Mouse (Mus musculus) heart, adult 8-10 months (tissue): ENCODE data around the gene Ccdc152. TPM values are rescaled to one million over a fixed set of nuclear protein-coding genes. Genes with fewer than 3 reads are reported as not detected.

Experiments used
- total RNA-seq, 4 experiments: library from RNA; stranded (reverse); gene quantifications; 2 replicates each; pipeline ENCODE4 v1.2.4; 2022

Ccdc152 gene
- total RNA-seq, 4 experiments from 2014 or later: 0.20 to 0.69 (median 0.38) TPM; not detected in 1

Other genes with a start within 250 kb of the Ccdc152 start
- gene Selenop, start 35.0 kb downstream of the Ccdc152 start, total RNA-seq: 100 to 1,000 TPM; 281 to 334 (median 316) TPM